Mouse (Mus musculus) limb, embryonic 14.5 days (tissue): ENCODE results near the gene Cdc42bpa. TPM values are rescaled to one million over a fixed set of nuclear protein-coding genes. Genes with fewer than 3 reads are reported as not detected.

Source experiments
- ATAC-seq: fragments of 200-750 bp; cut with Nextera tagmentation; 2 replicates; pipeline ENCODE4 v1.8.0; 2017; ENCODE audit warnings: low read depth, moderate number of reproducible peaks, moderate TSS enrichment; ENCODE audit not compliant: low FRiP score
- DNase-seq: peaks from one replicate; pipeline ENCODE4 v3.0.0-alpha.2; 2015; ENCODE audit warnings: low spot score
- H3K27ac ChIP-seq: fragments of 300-500 bp; sonication (generic); replicated peaks from 2 replicates; pipeline ENCODE4 v1.5.1; 2014; ENCODE audit warnings: low read depth, mild to moderate bottlenecking, low read length, moderate library complexity, mixed read lengths
- H3K27me3 ChIP-seq: fragments of 300-500 bp; sonication (generic); 2 replicates; pipeline ENCODE4 v1.6.1; 2014; ENCODE audit warnings: low read length, mixed read lengths; ENCODE audit not compliant: control insufficient read depth, insufficient read depth
- H3K36me3 ChIP-seq: fragments of 300-500 bp; sonication (generic); 2 replicates; pipeline ENCODE4 v1.6.1; 2014; ENCODE audit warnings: mild to moderate bottlenecking, low read length, moderate library complexity, mixed read lengths; ENCODE audit not compliant: control insufficient read depth, insufficient read depth
- H3K4me1 ChIP-seq: fragments of 300-500 bp; sonication (generic); 2 replicates; pipeline ENCODE4 v1.6.1; 2014; ENCODE audit warnings: antibody characterized with exemption, low read length, mixed read lengths; ENCODE audit not compliant: control insufficient read depth, insufficient read depth
- H3K4me2 ChIP-seq: fragments of 300-500 bp; sonication (generic); replicated peaks from 2 replicates; pipeline ENCODE4 v1.6.1; 2014; ENCODE audit warnings: low read depth, mild to moderate bottlenecking, low read length, moderate library complexity; ENCODE audit not compliant: severe bottlenecking
- H3K4me3 ChIP-seq: fragments of 300-500 bp; sonication (generic); replicated peaks from 2 replicates; pipeline ENCODE4 v1.5.1; 2014; ENCODE audit warnings: low read length
- H3K9ac ChIP-seq: fragments of 300-500 bp; sonication (generic); 2 replicates; pipeline ENCODE4 v1.6.1; 2014; ENCODE audit warnings: mild to moderate bottlenecking, low read depth, low read length, moderate library complexity; ENCODE audit not compliant: severe bottlenecking
- H3K9me3 ChIP-seq: fragments of 300-500 bp; sonication (generic); 2 replicates; pipeline ENCODE4 v1.6.1; 2016; ENCODE audit warnings: low read length; ENCODE audit not compliant: control insufficient read depth
- POLR2A ChIP-seq: fragments of 200-500 bp; IDR thresholded peaks from 2 replicates; pipeline ENCODE4 v1.8.0; 2012; ENCODE audit warnings: inconsistent platforms, mild to moderate bottlenecking, moderate library complexity, borderline replicate concordance; ENCODE audit not compliant: insufficient read depth, insufficient read length; ENCODE audit errors: extremely low read depth
- WGBS: fragments of 180-500 bp; shearing (Covaris S2); extraction: QIAGEN DNeasy Blood & Tissue Kit; methylation state at CpG from one replicate; pipeline ENCODE4 v1.1.7; 2014; 5-methylcytosine and 5-hydroxymethylcytosine counted together
- polyA plus RNA-seq, 2 experiments: library from polyadenylated mRNA; depleted of rRNA in 1 of 2; stranded (reverse) in 1 of 2; unstranded in 1 of 2; fragments of >200 nt; fragmentation: Nextera tagmentation in 1 of 2; extraction: Ambion mirVana in 1 of 2; gene quantifications; 2 replicates each; pipeline versions ENCODE4 v1.2.1 to v1.2.3; 2012 to 2014

Cdc42bpa gene
- polyA plus RNA-seq, 2 experiments: 16.8 to 29.1 TPM

- no peak for TF ChIP-seq POLR2A
- Histone ChIP-seq H3K27me3 (no peaks in the 10 kb centered on the region), H3K9ac (no peak overlapping the region), H3K36me3 (no peaks in the 10 kb centered on the region), H3K9me3 (no peaks in the 10 kb centered on the region), H3K4me3 (no peak overlapping the region), H3K27ac (no peak overlapping the region), H3K4me2 (no peak overlapping the region), H3K4me1 (no peaks in the 10 kb centered on the region)
- no peak for DNase-seq
- 91% methylated on average over 4 of the region's 4 CpGs for WGBS
- no peak for ATAC-seq
These were observed 218.8 kb downstream of the Cdc42bpa start for GRCm38 (mm10) chr1:180179100-180179499.

GRCm38 (mm10) chr1:180179840-180180239 is 219.6 kb downstream of the Cdc42bpa start:
- H3K27ac ChIP-seq: no peak overlapping the region
- 0 out of 2 replicates have a peak, but pooled peaks cover 1% of the 10 kb centered on the region for H3K4me1 ChIP-seq
- H3K9ac ChIP-seq: no peak overlapping the region
- TF ChIP-seq POLR2A: no peak
- DNase-seq (no peak), ATAC-seq (no peak)
- no peaks in the 10 kb centered on the region for H3K27me3 ChIP-seq
- H3K4me2 ChIP-seq: no peak overlapping the region
- no peaks in the 10 kb centered on the region for H3K9me3 ChIP-seq
- no peak overlapping the region for H3K4me3 ChIP-seq
- 66% methylated on average over 2 of the region's 2 CpGs for WGBS
- H3K36me3 ChIP-seq: no peaks in the 10 kb centered on the region

GRCm38 (mm10) chr1:180181304-180181965 is 221.2 kb downstream of the Cdc42bpa start:
- no peak for TF ChIP-seq POLR2A
- Histone ChIP-seq H3K9me3 (no peaks in the 10 kb centered on the region), H3K4me1 (0 out of 2 replicates have a peak, but pooled peaks cover 3% of the 10 kb centered on the region), H3K4me2 (no peak overlapping the region), H3K27me3 (no peaks in the 10 kb centered on the region), H3K4me3 (no peak overlapping the region), H3K27ac (no peak overlapping the region), H3K36me3 (no peaks in the 10 kb centered on the region), H3K9ac (no peak overlapping the region)
- 86% methylated on average over 7 of the region's 7 CpGs for WGBS
- ATAC-seq (no peak), DNase-seq (no peak)

- H3K9me3 ChIP-seq: no peaks in the 10 kb centered on the region
- no peak overlapping the region for H3K9ac ChIP-seq
- no peaks in the 10 kb centered on the region for H3K36me3 ChIP-seq
- no peak overlapping the region for H3K27ac ChIP-seq
- H3K4me1 ChIP-seq: 0 out of 2 replicates have a peak, but pooled peaks cover 3% of the 10 kb centered on the region
- no peak for ATAC-seq
- DNase-seq: no peak
- WGBS: 90% methylated on average over 9 of the region's 9 CpGs
- H3K27me3 ChIP-seq: no peaks in the 10 kb centered on the region
- H3K4me2 ChIP-seq: no peak overlapping the region
- TF ChIP-seq POLR2A: no peak
- H3K4me3 ChIP-seq: no peak overlapping the region
These were observed 221.7 kb downstream of the Cdc42bpa start for GRCm38 (mm10) chr1:180181966-180182319.

- Histone ChIP-seq H3K4me1 (0 out of 2 replicates have a peak, but pooled peaks cover 3% of the 10 kb centered on the region), H3K27ac (no peak overlapping the region), H3K9me3 (no peaks in the 10 kb centered on the region), H3K9ac (no peak overlapping the region), H3K4me3 (no peak overlapping the region), H3K36me3 (no peaks in the 10 kb centered on the region), H3K27me3 (no peaks in the 10 kb centered on the region), H3K4me2 (no peak overlapping the region)
- DNase-seq (no peak), ATAC-seq (no peak)
- TF ChIP-seq POLR2A: no peak
- WGBS: 56% methylated on average over 3 of the region's 3 CpGs
These were observed 222.5 kb downstream of the Cdc42bpa start for GRCm38 (mm10) chr1:180182731-180183130.
